Mouse (Mus musculus) lung, postnatal 0 days (tissue): Measurements from ENCODE around the gene Mag.

Experiments used
- CTCF ChIP-seq: IDR thresholded peaks from 2 replicates; pipeline ENCODE4 v1.5.1; 2016; ENCODE audit warnings: antibody characterized with exemption, mild to moderate bottlenecking
- EP300 ChIP-seq: IDR thresholded peaks from 2 replicates; pipeline ENCODE4 v1.6.1; 2016; ENCODE audit warnings: antibody characterized with exemption, mild to moderate bottlenecking, control low read depth

GRCm38 (mm10) chr7:30904042-30904441 lies 10.6 kb downstream of the Mag start:
- no peak for TF ChIP-seq EP300
- TF ChIP-seq CTCF: peak; percentile 64
